Mouse (Mus musculus): ENCODE measurements around the gene Tunar. TPM values are rescaled to one million over a fixed set of nuclear protein-coding genes. Genes with fewer than 3 reads are reported as not detected.

The Tunar gene
- polyA plus RNA-seq, 1 experiment from 2014 or later, result 0.46 TPM

DNA sequence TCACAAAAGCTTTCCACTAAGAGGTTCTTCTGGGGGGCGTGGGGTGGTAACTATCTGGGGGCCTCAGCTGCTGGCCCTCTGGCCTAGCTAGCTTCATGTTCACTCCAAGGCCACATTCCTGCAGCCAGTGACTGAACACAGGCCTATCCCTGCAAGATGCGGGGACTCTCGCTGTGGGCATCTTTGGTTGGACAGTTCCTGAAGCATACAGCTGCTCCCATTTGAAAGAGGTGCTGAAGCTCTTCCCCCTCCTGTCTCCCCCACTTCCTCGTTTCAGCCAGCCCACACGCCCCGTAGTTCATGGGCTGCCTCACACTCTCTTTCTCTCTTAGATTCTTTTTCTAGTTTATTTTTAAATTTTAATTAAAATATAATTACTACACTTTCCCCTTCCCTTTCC is 72.3 kb downstream of the Tunar start:
- ATAC-seq (replicated peaks; ENCODE audit: insufficient number of reproducible peaks, low FRiP score, low TSS enrichment, low read depth), result no peak
- Histone ChIP-seq H3K9ac (replicated peaks; ENCODE audit: low read length) (no peak overlapping the region), H3K4me3 (ENCODE audit: low read depth, low read length) (no peak overlapping the region), H3K9me3 (replicated peaks; ENCODE audit: control insufficient read depth, low read length) (no peaks in the 10 kb centered on the region), H3K4me2 (ENCODE audit: low read depth, low read length) (no peak overlapping the region), H3K4me1 (ENCODE audit: control insufficient read depth, insufficient read depth, low read length) (no peaks in the 10 kb centered on the region), H3K36me3 (replicated peaks; ENCODE audit: control insufficient read depth, insufficient read depth, low read depth, low read length) (no peaks in the 10 kb centered on the region), H3K27me3 (ENCODE audit: control insufficient read depth, insufficient read depth, low read length) (no peaks in the 10 kb centered on the region), H3K27ac (replicated peaks; ENCODE audit: low read depth, low read length) (no peak overlapping the region)
- 69% methylated on average over 6 of the region's 6 CpGs for WGBS
- DNase-seq (ENCODE audit: low spot score), result no peak

DNA sequence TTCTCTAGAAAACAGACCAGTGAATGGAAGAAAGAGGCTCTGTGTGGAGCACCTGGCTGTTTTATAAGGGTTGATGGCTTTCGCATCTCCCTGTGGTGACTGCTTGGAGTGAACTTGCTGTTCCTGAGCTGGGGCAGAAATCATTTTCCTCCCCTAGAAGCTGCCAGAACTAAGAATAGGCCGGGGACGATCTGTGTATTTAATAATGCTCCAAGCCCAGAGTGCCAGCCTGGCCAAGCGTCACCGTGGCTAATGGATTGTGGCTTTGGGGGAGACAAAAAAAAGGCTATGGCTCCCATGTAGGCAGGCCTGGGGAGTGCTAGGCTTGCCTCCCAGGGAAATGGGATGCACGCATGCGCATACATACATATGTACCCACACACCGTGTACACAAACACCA is 80.2 kb downstream of the Tunar start:
- H3K4me3 ChIP-seq (ENCODE audit: low read depth, low read length), result no peak overlapping the region
- no peaks in the 10 kb centered on the region for H3K27me3 ChIP-seq (ENCODE audit: control insufficient read depth, insufficient read depth, low read length)
- no peaks in the 10 kb centered on the region for H3K4me1 ChIP-seq (ENCODE audit: control insufficient read depth, insufficient read depth, low read length)
- H3K27ac ChIP-seq (replicated peaks; ENCODE audit: low read depth, low read length), result no peak overlapping the region
- 90% methylated on average over 8 of the region's 8 CpGs for WGBS
- H3K9me3 ChIP-seq (replicated peaks; ENCODE audit: control insufficient read depth, low read length), result no peaks in the 10 kb centered on the region
- H3K9ac ChIP-seq (replicated peaks; ENCODE audit: low read length), result no peak overlapping the region
- H3K4me2 ChIP-seq (ENCODE audit: low read depth, low read length), result no peak overlapping the region
- ATAC-seq (replicated peaks; ENCODE audit: insufficient number of reproducible peaks, low FRiP score, low TSS enrichment, low read depth) (no peak), DNase-seq (ENCODE audit: low spot score) (no peak)
- no peaks in the 10 kb centered on the region for H3K36me3 ChIP-seq (replicated peaks; ENCODE audit: control insufficient read depth, insufficient read depth, low read depth, low read length)

DNA sequence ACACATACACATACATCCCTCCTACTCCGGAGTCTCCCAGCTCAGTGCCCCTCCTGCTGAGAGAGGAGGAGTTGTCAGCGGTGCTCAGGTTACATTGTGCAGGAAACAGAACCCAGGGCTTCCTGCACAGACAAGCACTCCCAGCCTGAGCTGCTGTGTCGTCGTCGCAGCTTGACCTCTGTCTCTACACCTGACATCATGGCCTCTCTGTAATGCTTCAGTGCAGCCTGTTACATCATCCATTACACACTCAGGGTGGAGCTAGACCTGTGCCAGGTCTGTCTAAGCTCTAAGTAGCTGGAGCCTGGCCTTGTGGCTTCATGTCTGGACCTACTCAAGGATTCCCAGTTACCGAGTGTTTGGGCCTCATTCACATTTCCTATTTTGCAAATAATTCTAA is 86.8 kb downstream of the Tunar start:
- H3K4me3 ChIP-seq (ENCODE audit: low read depth, low read length), result no peak overlapping the region
- 33% methylated on average over 6 of the region's 6 CpGs for WGBS
- H3K9ac ChIP-seq (replicated peaks; ENCODE audit: low read length), result no peak overlapping the region
- H3K27me3 ChIP-seq (ENCODE audit: control insufficient read depth, insufficient read depth, low read length), result no peaks in the 10 kb centered on the region
- ATAC-seq (replicated peaks; ENCODE audit: insufficient number of reproducible peaks, low FRiP score, low TSS enrichment, low read depth) (no peak), DNase-seq (ENCODE audit: low spot score) (peak; percentile 10)
- H3K4me1 ChIP-seq (ENCODE audit: control insufficient read depth, insufficient read depth, low read length), result no peaks in the 10 kb centered on the region
- no peak overlapping the region for H3K4me2 ChIP-seq (ENCODE audit: low read depth, low read length)
- H3K9me3 ChIP-seq (replicated peaks; ENCODE audit: control insufficient read depth, low read length), result no peaks in the 10 kb centered on the region
- H3K36me3 ChIP-seq (replicated peaks; ENCODE audit: control insufficient read depth, insufficient read depth, low read depth, low read length), result no peaks in the 10 kb centered on the region
- no peak overlapping the region for H3K27ac ChIP-seq (replicated peaks; ENCODE audit: low read depth, low read length)

DNA sequence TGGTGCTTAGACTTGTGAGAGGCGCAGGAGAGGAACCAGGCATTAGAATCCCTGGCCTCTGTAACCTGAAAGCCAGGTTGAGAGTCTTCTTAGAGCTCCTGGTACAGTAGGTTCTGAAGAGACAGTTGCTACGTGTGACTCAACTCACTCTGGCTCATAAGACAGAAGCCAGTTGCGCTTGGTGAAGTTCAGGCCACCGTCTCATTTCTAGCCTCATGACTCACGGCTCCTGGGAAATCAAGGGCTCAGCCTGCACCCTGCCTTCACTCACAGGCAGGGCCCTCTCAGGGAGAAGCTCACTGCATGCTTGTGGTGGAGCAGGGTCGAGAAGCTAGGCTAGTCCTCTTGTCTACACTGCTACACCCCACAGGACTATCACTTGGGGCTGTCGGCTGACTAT is 92.9 kb downstream of the Tunar start:
- ATAC-seq (replicated peaks; ENCODE audit: insufficient number of reproducible peaks, low FRiP score, low TSS enrichment, low read depth) (no peak), DNase-seq (ENCODE audit: low spot score) (no peak)
- Histone ChIP-seq H3K4me3 (ENCODE audit: low read depth, low read length) (no peak overlapping the region), H3K4me2 (ENCODE audit: low read depth, low read length) (no peak overlapping the region), H3K36me3 (replicated peaks; ENCODE audit: control insufficient read depth, insufficient read depth, low read depth, low read length) (no peaks in the 10 kb centered on the region), H3K27me3 (ENCODE audit: control insufficient read depth, insufficient read depth, low read length) (no peaks in the 10 kb centered on the region), H3K9ac (replicated peaks; ENCODE audit: low read length) (no peak overlapping the region), H3K9me3 (replicated peaks; ENCODE audit: control insufficient read depth, low read length) (no peaks in the 10 kb centered on the region), H3K27ac (replicated peaks; ENCODE audit: low read depth, low read length) (no peak overlapping the region), H3K4me1 (ENCODE audit: control insufficient read depth, insufficient read depth, low read length) (no peaks in the 10 kb centered on the region)
- 82% methylated on average over 7 of the region's 7 CpGs for WGBS

DNA sequence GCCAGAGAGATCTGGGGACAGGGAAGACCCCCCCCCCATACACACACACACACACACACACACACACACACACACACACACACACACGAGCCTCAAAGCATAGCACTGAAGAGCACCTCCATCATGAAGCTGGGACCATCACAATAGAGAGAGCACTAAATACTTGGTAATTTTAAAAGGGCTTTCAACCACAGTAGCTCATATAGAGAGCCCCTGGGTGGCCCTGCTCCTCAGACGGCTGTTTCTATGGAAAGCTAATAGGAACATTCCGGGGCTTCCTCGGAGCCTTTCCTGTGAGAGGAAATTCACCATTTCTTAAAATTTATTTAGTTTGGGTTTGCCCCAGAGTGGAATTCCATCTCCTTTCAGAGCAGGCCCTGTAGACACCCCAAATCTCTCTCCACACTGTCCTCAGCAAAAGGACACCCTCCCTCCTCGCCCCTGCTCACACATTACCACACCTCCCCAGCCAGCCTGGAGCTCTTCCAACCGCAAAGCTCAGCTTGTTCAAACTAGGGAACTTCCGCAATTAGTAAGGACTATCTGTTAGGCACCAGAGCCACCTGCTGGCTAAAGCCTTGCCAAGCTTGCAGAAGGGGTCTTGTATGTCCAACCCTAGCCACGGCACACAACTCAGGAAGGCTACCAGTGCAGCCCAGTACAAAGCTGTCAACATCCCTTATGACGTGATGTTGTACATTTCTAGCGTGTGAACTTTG is 93.5 kb downstream of the Tunar start:
- no peak overlapping the region for H3K9ac ChIP-seq (replicated peaks; ENCODE audit: low read length)
- DNase-seq (ENCODE audit: low spot score), result peak; percentile 89
- H3K27me3 ChIP-seq (ENCODE audit: control insufficient read depth, insufficient read depth, low read length), result no peaks in the 10 kb centered on the region
- H3K36me3 ChIP-seq (replicated peaks; ENCODE audit: control insufficient read depth, insufficient read depth, low read depth, low read length), result no peaks in the 10 kb centered on the region
- H3K4me3 ChIP-seq (ENCODE audit: low read depth, low read length), result no peak overlapping the region
- WGBS, result 31% methylated on average over 10 of the region's 10 CpGs
- H3K9me3 ChIP-seq (replicated peaks; ENCODE audit: control insufficient read depth, low read length), result no peaks in the 10 kb centered on the region
- no peaks in the 10 kb centered on the region for H3K4me1 ChIP-seq (ENCODE audit: control insufficient read depth, insufficient read depth, low read length)
- H3K4me2 ChIP-seq (ENCODE audit: low read depth, low read length), result no peak overlapping the region
- no peak overlapping the region for H3K27ac ChIP-seq (replicated peaks; ENCODE audit: low read depth, low read length)
- ATAC-seq (replicated peaks; ENCODE audit: insufficient number of reproducible peaks, low FRiP score, low TSS enrichment, low read depth), result 0 out of 2 replicates have a peak, but pooled peaks have one; percentile 30

DNA sequence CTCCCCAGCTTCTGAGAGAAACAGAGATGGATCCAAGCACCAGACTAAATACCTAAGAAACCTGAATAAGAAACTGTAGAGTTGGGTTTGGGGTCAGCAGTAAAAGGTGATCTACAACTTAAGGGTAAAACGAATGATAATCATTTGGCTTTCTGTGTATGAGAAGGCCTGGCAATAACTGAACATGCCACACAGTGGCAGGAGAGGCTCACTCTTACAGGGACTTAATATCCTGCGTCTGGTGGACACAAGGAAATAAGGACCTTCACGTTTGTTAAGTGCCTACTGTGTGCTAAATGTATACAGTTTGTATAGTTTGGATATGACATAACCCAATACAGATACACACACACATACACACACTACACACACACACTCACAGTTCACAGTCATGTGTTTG is 98.2 kb downstream of the Tunar start:
- no peaks in the 10 kb centered on the region for H3K4me1 ChIP-seq (ENCODE audit: control insufficient read depth, insufficient read depth, low read length)
- no peak overlapping the region for H3K4me2 ChIP-seq (ENCODE audit: low read depth, low read length)
- no peaks in the 10 kb centered on the region for H3K27me3 ChIP-seq (ENCODE audit: control insufficient read depth, insufficient read depth, low read length)
- H3K4me3 ChIP-seq (ENCODE audit: low read depth, low read length), result no peak overlapping the region
- ATAC-seq (replicated peaks; ENCODE audit: insufficient number of reproducible peaks, low FRiP score, low TSS enrichment, low read depth), result no peak
- H3K9me3 ChIP-seq (replicated peaks; ENCODE audit: control insufficient read depth, low read length), result no peaks in the 10 kb centered on the region
- 61% methylated on average over 3 of the region's 3 CpGs for WGBS
- no peaks in the 10 kb centered on the region for H3K36me3 ChIP-seq (replicated peaks; ENCODE audit: control insufficient read depth, insufficient read depth, low read depth, low read length)
- no peak for DNase-seq (ENCODE audit: low spot score)
- no peak overlapping the region for H3K9ac ChIP-seq (replicated peaks; ENCODE audit: low read length)
- no peak overlapping the region for H3K27ac ChIP-seq (replicated peaks; ENCODE audit: low read depth, low read length)

DNA sequence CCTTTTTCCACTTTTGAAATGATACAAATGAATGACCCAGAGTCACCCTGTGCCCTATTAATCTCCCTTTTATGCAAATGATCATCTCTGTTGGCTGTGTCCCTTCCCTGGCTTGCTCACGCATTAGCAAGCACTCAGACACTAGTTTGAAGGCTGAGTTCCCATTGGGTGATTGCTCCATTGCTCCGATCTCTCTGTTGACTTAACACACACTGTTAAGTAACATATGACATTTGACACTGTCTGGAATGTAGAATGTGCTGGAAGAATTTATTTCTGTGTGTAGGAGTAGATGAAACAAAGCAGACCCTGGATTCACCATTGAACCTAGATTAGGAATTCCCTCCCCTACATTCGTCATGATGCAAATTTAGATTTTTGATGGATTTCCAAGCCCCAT is 99.1 kb downstream of the Tunar start:
- Histone ChIP-seq H3K27me3 (ENCODE audit: control insufficient read depth, insufficient read depth, low read length) (no peaks in the 10 kb centered on the region), H3K4me1 (ENCODE audit: control insufficient read depth, insufficient read depth, low read length) (no peaks in the 10 kb centered on the region), H3K4me3 (ENCODE audit: low read depth, low read length) (no peak overlapping the region), H3K9ac (replicated peaks; ENCODE audit: low read length) (no peak overlapping the region), H3K9me3 (replicated peaks; ENCODE audit: control insufficient read depth, low read length) (no peaks in the 10 kb centered on the region), H3K27ac (replicated peaks; ENCODE audit: low read depth, low read length) (no peak overlapping the region), H3K4me2 (ENCODE audit: low read depth, low read length) (no peak overlapping the region), H3K36me3 (replicated peaks; ENCODE audit: control insufficient read depth, insufficient read depth, low read depth, low read length) (no peaks in the 10 kb centered on the region)
- WGBS, result 72% methylated on average over 3 of the region's 3 CpGs
- ATAC-seq (replicated peaks; ENCODE audit: insufficient number of reproducible peaks, low FRiP score, low TSS enrichment, low read depth) (no peak), DNase-seq (ENCODE audit: low spot score) (no peak)
